Mouse (Mus musculus): ENCODE results near the gene Myl3. TPM values are rescaled to one million over a fixed set of nuclear protein-coding genes. Genes with fewer than 3 reads are reported as not detected.
A peak's percentile ranks its signal among the peaks of the same experiment; 100 is the strongest.

Myl3 gene
- total and polyA plus RNA-seq, 3 experiments = not detected

DNA sequence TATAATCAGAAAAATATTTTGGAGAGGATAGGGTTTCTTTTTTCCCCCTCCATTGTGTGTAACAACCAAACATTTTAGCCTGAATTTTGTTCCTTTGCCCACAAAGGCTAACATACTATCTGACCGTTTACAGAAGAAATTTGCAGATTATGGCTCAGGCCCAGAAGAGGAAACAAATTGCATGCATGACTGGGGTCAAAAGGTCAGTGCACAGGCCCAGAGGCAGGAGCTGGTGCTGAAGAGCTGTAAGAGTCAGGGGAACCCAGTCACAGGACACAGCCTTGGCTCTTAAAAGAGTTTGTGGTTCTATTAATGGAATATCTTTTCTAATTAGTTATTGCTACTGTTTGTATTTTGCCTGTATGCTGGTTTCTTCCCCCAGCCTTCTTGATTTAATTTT, 42.0 kb downstream of the Myl3 start:
- no peak for TF ChIP-seq POLR2AphosphoS5 (IDR thresholded peaks at IDR 0.05; ENCODE audit: insufficient replicate concordance, low read depth, low read length)
- no peak for TF ChIP-seq GATA1 (IDR thresholded peaks at IDR 0.05; ENCODE audit: borderline replicate concordance, low read length)
- TF ChIP-seq TAL1 (conservative IDR thresholded peaks at IDR 0.05; ENCODE audit: low read depth, low read length) = no peak
- no peak for TF ChIP-seq GATA2 (IDR thresholded peaks at IDR 0.05; ENCODE audit: borderline replicate concordance, low read depth, low read length)
- TF ChIP-seq CTCF (IDR thresholded peaks at IDR 0.05; ENCODE audit: low read depth, low read length) = no peak
- DNase-seq (ENCODE audit: low spot score) (no peak), ATAC-seq (ENCODE audit: extremely low read depth, insufficient number of reproducible peaks, low FRiP score, poor library complexity, severe bottlenecking) (no peak)
- H3K4me3 ChIP-seq (ENCODE audit: low read depth, low read length) = no peak overlapping the region
- peaks cover 37% of the 10 kb centered on the region for H3K27me3 ChIP-seq (ENCODE audit: insufficient read depth, low read length)
- no peaks in the 10 kb centered on the region for H3K36me3 ChIP-seq (replicated peaks)
- H3K4me1 ChIP-seq (ENCODE audit: insufficient read depth, low read depth, low read length) = peaks cover 7% of the 10 kb centered on the region; the same call in 1 of the 2 replicates
- H3K9me3 ChIP-seq (replicated peaks) = peaks cover 2% of the 10 kb centered on the region; the same call in 1 of the 2 replicates

DNA sequence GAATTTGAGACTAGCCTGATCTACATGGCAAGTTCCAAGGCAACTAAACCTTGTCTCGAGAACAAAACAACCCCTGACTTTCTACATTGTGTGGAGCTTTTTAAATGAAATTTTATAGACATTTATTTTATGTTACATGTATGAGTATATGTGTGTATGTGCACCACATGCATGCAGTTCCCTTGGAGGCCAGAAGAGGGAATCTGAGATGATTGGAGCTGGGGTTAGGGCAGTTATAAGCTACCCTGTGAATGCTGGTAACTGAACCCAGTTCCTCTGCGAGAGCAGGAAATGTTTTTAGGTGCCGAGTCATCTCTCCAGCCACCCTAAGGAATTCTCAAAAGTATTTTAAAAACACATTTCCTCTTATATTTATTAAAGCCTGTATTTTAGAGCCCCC, 46.5 kb downstream of the Myl3 start:
- Histone ChIP-seq H3K27me3 (ENCODE audit: insufficient read depth, low read length) (peaks cover 3% of the 10 kb centered on the region; the same call in 1 of the 2 replicates), H3K36me3 (replicated peaks) (peaks cover 1% of the 10 kb centered on the region), H3K4me1 (ENCODE audit: insufficient read depth, low read depth, low read length) (no peaks in the 10 kb centered on the region), H3K9me3 (replicated peaks) (peaks cover 2% of the 10 kb centered on the region; the same call in 1 of the 2 replicates), H3K4me3 (ENCODE audit: low read depth, low read length) (no peak overlapping the region)
- no peak for DNase-seq (ENCODE audit: low spot score)
- ATAC-seq (ENCODE audit: extremely low read depth, insufficient number of reproducible peaks, low FRiP score, poor library complexity, severe bottlenecking) = no peak
- no peak for TF ChIP-seq GATA2 (IDR thresholded peaks at IDR 0.05; ENCODE audit: borderline replicate concordance, low read depth, low read length)
- no peak for TF ChIP-seq CTCF (IDR thresholded peaks at IDR 0.05; ENCODE audit: low read depth, low read length)
- no peak for TF ChIP-seq GATA1 (IDR thresholded peaks at IDR 0.05; ENCODE audit: borderline replicate concordance, low read length)
- TF ChIP-seq POLR2AphosphoS5 (IDR thresholded peaks at IDR 0.05; ENCODE audit: insufficient replicate concordance, low read depth, low read length) = no peak
- no peak for TF ChIP-seq TAL1 (conservative IDR thresholded peaks at IDR 0.05; ENCODE audit: low read depth, low read length)

DNA sequence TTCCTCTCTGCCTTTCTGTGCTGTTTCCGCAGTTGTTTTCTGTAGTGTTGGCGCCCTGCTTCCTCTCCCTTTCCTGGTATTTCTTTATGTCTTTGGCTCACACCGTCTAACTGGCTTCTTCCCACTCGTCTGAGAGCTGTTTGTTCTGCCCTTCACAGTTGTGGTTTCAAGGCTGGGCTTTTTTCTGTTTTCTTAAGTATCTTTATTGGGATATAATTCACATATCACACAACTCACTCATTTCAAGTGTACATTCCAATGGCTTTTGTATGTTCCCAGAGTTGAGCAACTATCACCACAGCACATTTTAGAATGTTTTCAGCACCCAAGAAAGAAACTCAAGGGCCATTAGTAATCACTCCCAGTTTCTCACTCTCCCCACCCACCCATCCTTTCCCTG, 48.8 kb downstream of the Myl3 start:
- Histone ChIP-seq H3K4me1 (ENCODE audit: insufficient read depth, low read depth, low read length) (no peaks in the 10 kb centered on the region), H3K9me3 (replicated peaks) (peaks cover 2% of the 10 kb centered on the region; the same call in 1 of the 2 replicates), H3K27me3 (ENCODE audit: insufficient read depth, low read length) (no peaks in the 10 kb centered on the region), H3K36me3 (replicated peaks) (peaks cover 6% of the 10 kb centered on the region), H3K4me3 (ENCODE audit: low read depth, low read length) (no peak overlapping the region)
- TF ChIP-seq POLR2AphosphoS5 (IDR thresholded peaks at IDR 0.05; ENCODE audit: insufficient replicate concordance, low read depth, low read length) = no peak
- no peak for TF ChIP-seq GATA2 (IDR thresholded peaks at IDR 0.05; ENCODE audit: borderline replicate concordance, low read depth, low read length)
- TF ChIP-seq CTCF (IDR thresholded peaks at IDR 0.05; ENCODE audit: low read depth, low read length) = no peak
- TF ChIP-seq TAL1 (conservative IDR thresholded peaks at IDR 0.05; ENCODE audit: low read depth, low read length) = no peak
- DNase-seq (ENCODE audit: low spot score) (no peak), ATAC-seq (ENCODE audit: extremely low read depth, insufficient number of reproducible peaks, low FRiP score, poor library complexity, severe bottlenecking) (no peak)

DNA sequence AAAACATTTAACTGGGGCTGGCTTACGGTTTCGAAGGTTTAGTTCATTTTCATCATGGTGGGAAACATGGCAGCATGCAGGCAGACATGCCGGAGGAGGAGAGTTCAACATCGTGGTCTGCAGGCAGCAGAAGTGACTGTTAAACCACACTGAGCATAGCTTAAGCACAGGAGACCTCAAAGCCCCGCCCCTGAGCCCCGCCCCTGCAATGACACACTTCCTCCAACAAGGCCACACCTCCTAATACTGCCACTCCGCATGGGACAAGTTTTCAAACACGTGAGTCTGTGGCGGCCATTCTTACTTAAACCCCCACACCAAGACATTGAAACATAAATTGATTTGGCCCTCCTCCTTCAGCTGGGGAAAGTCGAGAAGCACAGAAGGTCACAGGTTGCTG, 55.4 kb downstream of the Myl3 start:
- Histone ChIP-seq H3K4me1 (ENCODE audit: insufficient read depth, low read depth, low read length) (peaks cover 4% of the 10 kb centered on the region; the same call in 1 of the 2 replicates), H3K27me3 (ENCODE audit: insufficient read depth, low read length) (no peaks in the 10 kb centered on the region), H3K9me3 (replicated peaks) (no peaks in the 10 kb centered on the region), H3K36me3 (replicated peaks) (peaks cover 6% of the 10 kb centered on the region), H3K4me3 (ENCODE audit: low read depth, low read length) (peak overlapping the region; percentile 7; the same call in 1 of the 2 replicates)
- DNase-seq (ENCODE audit: low spot score) (peak; percentile 16), ATAC-seq (ENCODE audit: extremely low read depth, insufficient number of reproducible peaks, low FRiP score, poor library complexity, severe bottlenecking) (no peak)
- TF ChIP-seq GATA2 (IDR thresholded peaks at IDR 0.05; ENCODE audit: borderline replicate concordance, low read depth, low read length) (no peak), POLR2AphosphoS5 (IDR thresholded peaks at IDR 0.05; ENCODE audit: insufficient replicate concordance, low read depth, low read length) (no peak), GATA1 (IDR thresholded peaks at IDR 0.05; ENCODE audit: borderline replicate concordance, low read length) (no peak), TAL1 (conservative IDR thresholded peaks at IDR 0.05; ENCODE audit: low read depth, low read length) (no peak), CTCF (IDR thresholded peaks at IDR 0.05; ENCODE audit: low read depth, low read length) (no peak)

DNA sequence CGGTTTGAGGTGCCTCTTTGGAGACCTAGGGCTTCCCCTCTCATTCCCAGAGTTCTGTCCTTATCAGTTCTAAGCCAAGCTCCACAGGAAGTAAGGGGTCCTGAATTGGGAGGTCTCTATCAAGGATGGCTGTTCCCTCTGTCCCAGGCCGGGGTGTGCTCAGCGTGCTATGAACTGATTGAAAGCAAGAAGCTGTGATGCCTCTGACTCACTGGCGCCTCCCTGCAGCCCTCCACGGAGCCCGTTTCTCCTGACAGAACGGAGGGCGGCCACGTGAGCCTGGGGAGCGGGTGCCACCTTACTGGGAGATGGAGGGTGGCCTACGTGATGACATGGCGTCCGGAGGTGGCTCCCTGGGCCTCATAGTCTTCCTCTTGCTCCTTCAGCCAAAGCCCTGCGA, 56.2 kb downstream of the Myl3 start, which contains the start of gene Prss42:
TSS of gene Prss42 (plus strand) at position 301 of the 400 bp plus-strand sequence.
- no peak for ATAC-seq (ENCODE audit: extremely low read depth, insufficient number of reproducible peaks, low FRiP score, poor library complexity, severe bottlenecking)

DNA sequence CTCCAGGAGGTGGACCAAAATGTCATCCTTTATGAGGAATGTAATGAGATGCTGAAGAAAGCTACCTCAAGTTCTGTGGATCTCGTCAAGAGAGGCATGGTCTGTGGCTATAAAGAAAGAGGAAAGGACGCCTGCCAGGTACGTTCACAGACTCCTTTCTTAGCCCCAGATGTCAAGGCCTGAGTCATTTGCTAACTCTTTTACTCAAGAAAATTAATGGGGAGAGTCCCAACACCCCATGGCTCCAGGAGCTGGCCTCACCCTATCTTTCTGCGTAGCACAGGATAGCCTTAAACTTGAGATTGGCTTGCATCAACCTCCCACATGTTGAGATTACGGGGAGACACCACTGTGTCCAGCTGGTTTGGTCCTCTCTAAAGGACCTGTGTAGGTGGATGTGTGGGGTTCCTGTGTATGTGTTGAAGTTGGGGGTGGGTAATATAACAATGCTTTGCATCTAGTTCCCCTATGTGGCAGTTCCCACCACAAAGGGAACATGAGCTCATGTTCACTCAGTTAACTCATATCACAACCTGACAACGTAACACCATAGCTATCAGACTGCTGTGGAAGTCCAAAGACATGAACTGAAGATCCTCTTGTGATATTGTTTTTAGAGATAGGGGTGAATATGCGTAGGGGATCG, 59.3 kb downstream of the Myl3 start:
- no peak overlapping the region for H3K4me3 ChIP-seq (ENCODE audit: low read depth, low read length)
- H3K27me3 ChIP-seq (ENCODE audit: insufficient read depth, low read length) = no peaks in the 10 kb centered on the region
- H3K9me3 ChIP-seq (replicated peaks) = no peaks in the 10 kb centered on the region
- 0 out of 2 replicates have a peak, but pooled peaks cover 7% of the 10 kb centered on the region for H3K4me1 ChIP-seq (ENCODE audit: insufficient read depth, low read depth, low read length)
- peaks cover 4% of the 10 kb centered on the region for H3K36me3 ChIP-seq (replicated peaks)
- no peak for DNase-seq (ENCODE audit: low spot score)
- TF ChIP-seq POLR2AphosphoS5 (IDR thresholded peaks at IDR 0.05; ENCODE audit: insufficient replicate concordance, low read depth, low read length) (no peak), TAL1 (conservative IDR thresholded peaks at IDR 0.05; ENCODE audit: low read depth, low read length) (no peak), GATA2 (IDR thresholded peaks at IDR 0.05; ENCODE audit: borderline replicate concordance, low read depth, low read length) (no peak)
- no peak for ATAC-seq (ENCODE audit: extremely low read depth, insufficient number of reproducible peaks, low FRiP score, poor library complexity, severe bottlenecking)

More for the DNA sequence above, 56.2 kb downstream of the Myl3 start, which contains the start of gene Prss42:
- no peak for TF ChIP-seq TAL1 (conservative IDR thresholded peaks at IDR 0.05; ENCODE audit: low read depth, low read length)
- TF ChIP-seq GATA1 (IDR thresholded peaks at IDR 0.05; ENCODE audit: borderline replicate concordance, low read length) = no peak
- TF ChIP-seq POLR2AphosphoS5 (IDR thresholded peaks at IDR 0.05; ENCODE audit: insufficient replicate concordance, low read depth, low read length) = no peak
- no peak for TF ChIP-seq CTCF (IDR thresholded peaks at IDR 0.05; ENCODE audit: low read depth, low read length)
- TF ChIP-seq GATA2 (IDR thresholded peaks at IDR 0.05; ENCODE audit: borderline replicate concordance, low read depth, low read length) = no peak
- Histone ChIP-seq H3K4me1 (ENCODE audit: insufficient read depth, low read depth, low read length) (peaks cover 4% of the 10 kb centered on the region; the same call in 1 of the 2 replicates), H3K9me3 (replicated peaks) (no peaks in the 10 kb centered on the region), H3K36me3 (replicated peaks) (peaks cover 7% of the 10 kb centered on the region), H3K27me3 (ENCODE audit: insufficient read depth, low read length) (no peaks in the 10 kb centered on the region), H3K4me3 (ENCODE audit: low read depth, low read length) (peak within 1 kb of the TSS; percentile 21; the same call in 1 of the 2 replicates)
- no peak for DNase-seq (ENCODE audit: low spot score)

Data from G1E (cell line).